Mouse (Mus musculus) cerebellum, postnatal 25 days (tissue): ENCODE results near the gene Pitx2.

Source experiments
- DNase-seq, 2 experiments: peaks; one replicate each; pipeline ENCODE4 v3.0.0; 2021; ENCODE audit warnings: mixed read lengths in 2 of 2

The Pitx2 gene

GRCm38 (mm10) chr3:129199609-129200500 is at the start of gene Pitx2:
TSS of gene Pitx2 (plus strand) at chr3:129199878.
- no peak for DNase-seq

- no peak for DNase-seq
Measured at GRCm38 (mm10) chr3:129150001-129150400, 49.7 kb upstream of the Pitx2 start.

- no peak for DNase-seq
Measured at GRCm38 (mm10) chr3:129151096-129151685, 48.5 kb upstream of the Pitx2 start.

DNA sequence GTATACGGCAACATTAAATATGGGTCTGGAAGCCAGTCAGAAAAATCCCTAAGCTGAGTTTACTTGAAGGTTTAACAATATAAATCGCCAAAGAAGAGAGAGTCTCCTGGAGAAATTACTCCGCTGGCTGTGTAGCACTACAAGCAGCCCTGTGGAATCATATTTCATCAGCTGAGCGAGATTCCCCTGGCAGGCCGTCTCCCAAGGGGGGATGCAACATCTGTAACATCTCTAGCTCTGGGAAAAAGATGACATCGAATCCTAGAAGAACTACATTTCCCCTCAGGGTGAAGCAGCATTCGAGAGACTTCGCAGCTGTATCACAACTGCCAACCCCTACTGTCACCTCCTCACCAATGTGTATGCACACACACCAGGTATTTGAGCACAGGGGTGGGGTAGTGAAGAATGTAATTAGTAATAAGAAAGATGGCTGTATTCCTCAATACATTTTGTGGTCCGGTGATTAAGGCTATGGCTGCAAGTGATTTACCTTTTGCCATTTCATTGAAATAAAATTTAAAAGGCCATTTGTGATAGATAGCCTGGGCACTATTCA is 40.8 kb upstream of the Pitx2 start:
- no peak for DNase-seq

GRCm38 (mm10) chr3:129161333-129162035 is 38.2 kb upstream of the Pitx2 start:
- no peak for DNase-seq

- no peak for DNase-seq
Measured at GRCm38 (mm10) chr3:129164246-129164645, 35.4 kb upstream of the Pitx2 start.

- no peak for DNase-seq
Measured at GRCm38 (mm10) chr3:129165715-129166114, 34.0 kb upstream of the Pitx2 start.

- no peak for DNase-seq
Measured at GRCm38 (mm10) chr3:129166684-129167083, 33.0 kb upstream of the Pitx2 start.

DNA sequence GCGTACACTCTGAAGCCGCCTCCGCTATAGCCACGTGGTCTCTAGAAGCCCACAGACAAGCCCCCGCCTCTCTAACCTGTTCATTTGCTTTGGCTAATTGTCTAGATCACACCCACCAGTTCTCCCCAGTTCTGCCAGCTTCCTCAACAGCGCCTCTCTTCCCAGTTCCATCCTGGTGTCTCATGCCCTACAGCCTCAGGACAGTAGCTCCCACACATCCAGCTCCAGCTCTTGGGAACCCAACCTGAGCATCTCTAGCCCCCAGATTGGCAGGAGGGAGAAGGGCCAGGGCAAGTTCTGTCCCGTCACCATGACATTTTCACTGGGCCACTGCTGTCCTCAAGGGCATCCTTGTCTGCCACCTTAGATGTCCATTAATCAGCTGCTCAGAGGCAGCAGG is 29.3 kb upstream of the Pitx2 start:
- no peak for DNase-seq

GRCm38 (mm10) chr3:129171789-129172188 is 27.9 kb upstream of the Pitx2 start:
- no peak for DNase-seq

- DNase-seq: no peak
Measured at GRCm38 (mm10) chr3:129194436-129194835, 5.2 kb upstream of the Pitx2 start.

- DNase-seq: no peak
Measured at GRCm38 (mm10) chr3:129195036-129195435, 4.6 kb upstream of the Pitx2 start.

GRCm38 (mm10) chr3:129195816-129196549 is 3.7 kb upstream of the Pitx2 start:
- no peak for DNase-seq

DNA sequence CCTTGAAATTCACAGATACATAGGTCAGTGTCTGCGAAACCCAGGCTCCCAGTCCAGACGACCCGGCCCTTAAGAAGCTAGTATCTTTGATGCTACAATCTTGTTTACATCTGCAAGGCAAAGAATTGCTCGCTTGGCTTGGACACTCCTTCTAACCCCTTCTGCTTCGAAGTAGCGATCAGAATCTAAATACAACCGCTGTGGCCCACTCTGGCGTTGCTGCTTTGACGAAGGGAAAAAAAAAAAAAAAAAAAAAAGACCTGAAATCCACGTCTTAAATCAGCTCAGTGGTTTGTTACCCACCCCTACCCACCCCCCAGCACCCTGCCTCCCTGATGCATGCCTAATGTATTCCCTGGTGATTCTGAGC is 3.1 kb upstream of the Pitx2 start:
- no peak for DNase-seq

- DNase-seq: no peak
Measured at GRCm38 (mm10) chr3:129197035-129197434, 2.6 kb upstream of the Pitx2 start.

DNA sequence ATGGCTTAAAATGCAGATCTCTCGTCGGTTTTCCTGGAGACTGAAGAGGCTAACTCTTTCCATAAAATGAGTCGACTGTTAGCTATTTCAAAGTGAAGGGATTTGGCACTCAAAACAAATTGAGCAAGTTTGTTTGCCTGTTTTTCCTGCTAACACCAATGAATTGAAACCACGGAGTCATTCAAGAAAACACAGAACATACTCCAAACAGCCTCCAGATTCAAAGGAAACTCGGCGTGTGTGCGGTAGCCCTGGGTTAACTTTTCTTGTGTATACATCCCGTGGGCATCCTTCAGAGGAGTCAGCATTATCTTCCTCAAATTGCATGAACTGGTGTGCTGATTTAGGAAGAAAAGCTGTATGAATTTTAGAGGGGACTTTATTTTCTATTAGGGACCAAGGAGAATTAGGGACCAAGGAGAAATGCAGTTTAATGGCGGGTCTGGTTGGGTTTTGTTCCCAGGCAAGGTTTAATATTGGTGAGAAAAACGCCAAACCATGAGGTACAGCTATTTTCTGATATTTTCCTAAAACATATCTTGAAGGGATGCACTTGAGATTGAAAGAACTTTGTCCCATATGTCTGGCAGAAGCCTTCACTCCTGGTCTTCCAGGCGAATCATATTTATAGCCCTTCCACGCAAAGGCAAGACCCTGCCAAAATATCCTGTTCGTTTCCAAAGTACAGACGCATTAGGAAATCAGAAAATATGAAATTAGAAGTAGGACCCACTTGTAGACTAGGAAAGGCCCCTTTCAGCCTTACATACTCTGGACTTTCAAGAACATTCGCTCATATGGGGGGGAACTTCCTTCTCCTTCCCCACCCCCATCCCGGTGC is 1.7 kb upstream of the Pitx2 start:
- DNase-seq: no peak

GRCm38 (mm10) chr3:129198627-129198903 is 1.1 kb upstream of the Pitx2 start:
- no peak for DNase-seq

DNA sequence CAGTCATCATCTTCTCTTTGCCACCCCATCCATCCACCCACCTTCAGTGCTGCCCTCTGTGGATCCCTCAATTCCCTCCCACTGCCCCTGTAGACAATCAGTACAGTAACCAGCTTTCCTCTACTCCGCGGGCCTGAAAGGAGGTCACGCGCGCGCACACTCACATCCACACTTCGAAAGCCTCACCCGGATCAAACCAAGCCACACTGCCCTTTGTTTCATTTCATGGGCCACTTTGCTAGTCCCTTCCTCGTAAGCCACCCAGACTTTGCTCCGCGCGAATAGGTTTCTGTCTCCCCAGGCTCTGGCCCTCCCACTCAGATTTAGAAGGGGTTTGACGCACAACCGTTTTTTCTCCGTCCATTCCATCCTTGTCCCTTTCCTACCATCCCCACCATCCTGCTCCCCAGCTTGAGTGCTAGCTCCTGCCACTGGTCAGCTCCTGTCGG is 494 bp upstream of the Pitx2 start:
- no peak for DNase-seq

GRCm38 (mm10) chr3:129200501-129200890 is 818 bp downstream of the Pitx2 start:
- no peak for DNase-seq

- no peak for DNase-seq
Measured at GRCm38 (mm10) chr3:129201156-129201555, 1.5 kb downstream of the Pitx2 start.

DNA sequence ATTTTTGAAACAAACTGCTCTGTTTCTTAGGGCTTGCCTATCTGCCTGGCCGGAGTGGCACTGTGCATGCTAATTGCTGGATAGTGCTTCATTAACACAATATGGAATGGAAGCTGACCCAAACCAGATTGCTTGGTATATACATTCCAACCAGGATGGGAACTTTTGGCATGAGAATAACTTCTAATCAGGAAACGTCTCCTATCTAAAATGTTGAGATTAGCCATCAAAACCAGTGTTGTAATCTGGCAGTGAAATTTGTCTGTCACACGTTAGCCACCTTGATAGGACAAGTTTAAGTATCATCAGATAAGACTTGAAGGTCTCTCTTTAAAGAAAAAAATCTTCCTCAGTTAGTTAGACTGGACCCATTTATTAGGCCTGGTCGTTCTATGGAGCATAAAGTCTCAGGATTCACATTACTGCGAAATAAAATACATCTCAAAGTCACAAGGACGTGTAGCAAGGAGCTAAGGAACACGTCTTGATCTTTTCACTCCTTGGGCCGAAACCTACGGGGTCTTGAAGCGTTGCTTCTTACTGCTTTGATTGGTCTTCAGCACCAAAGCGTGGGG is 2.1 kb downstream of the Pitx2 start:
- DNase-seq: no peak
